Mouse (Mus musculus): Measurements from ENCODE around the gene Thra. TPM values are rescaled to one million over a fixed set of nuclear protein-coding genes. Genes with fewer than 3 reads are reported as not detected.

Thra gene
- polyA plus RNA-seq, 1 experiment from 2014 or later, result 93.5 TPM

GRCm38 (mm10) chr11:98747804-98748505, 7.5 kb downstream of the Thra start:
- Histone ChIP-seq H3K27ac (peak overlapping the region; percentile 95), H3K27me3 (no peaks in the 10 kb centered on the region), H3K4me1 (peaks cover 98% of the 10 kb centered on the region), H3K36me3 (ENCODE audit: poor library complexity, severe bottlenecking) (peaks cover 5% of the 10 kb centered on the region; the same call in 1 of the 2 replicates), H3K4me2 (peak overlapping the region; percentile 88), H3K9me3 (replicated peaks) (no peaks in the 10 kb centered on the region), H3K4me3 (peak overlapping the region; percentile 28), H3K9ac (peak overlapping the region; percentile 69)
- ATAC-seq, result no peak
- 18% methylated on average over 6 of the region's 6 CpGs for WGBS

- peaks cover 13% of the 10 kb centered on the region for H3K36me3 ChIP-seq (ENCODE audit: poor library complexity, severe bottlenecking)
- peak overlapping the region; percentile 28 for H3K4me3 ChIP-seq
- no peaks in the 10 kb centered on the region for H3K27me3 ChIP-seq
- ATAC-seq, result peak; percentile 48
- peak overlapping the region; percentile 69 for H3K9ac ChIP-seq
- peak overlapping the region; percentile 88 for H3K4me2 ChIP-seq
- peak overlapping the region; percentile 95 for H3K27ac ChIP-seq
- peaks cover 96% of the 10 kb centered on the region for H3K4me1 ChIP-seq
- WGBS, result 12% methylated on average over 15 of the region's 15 CpGs
- H3K9me3 ChIP-seq (replicated peaks), result no peaks in the 10 kb centered on the region
Measured at GRCm38 (mm10) chr11:98748506-98749416, 8.3 kb downstream of the Thra start.

- Histone ChIP-seq H3K9ac (peak overlapping the region; percentile 69), H3K4me1 (peaks cover 96% of the 10 kb centered on the region), H3K4me2 (peak overlapping the region; percentile 88), H3K9me3 (replicated peaks) (no peaks in the 10 kb centered on the region), H3K27ac (peak overlapping the region; percentile 95), H3K27me3 (no peaks in the 10 kb centered on the region), H3K4me3 (peak overlapping the region; percentile 28), H3K36me3 (ENCODE audit: poor library complexity, severe bottlenecking) (peaks cover 19% of the 10 kb centered on the region)
- 0 out of 2 replicates have a peak, but pooled peaks have one; percentile 29 for ATAC-seq
- 6% methylated on average over 5 of the region's 5 CpGs for WGBS
Measured at GRCm38 (mm10) chr11:98749716-98750115, 9.3 kb downstream of the Thra start.

GRCm38 (mm10) chr11:98750351-98751201, 10.1 kb downstream of the Thra start:
- peaks cover 24% of the 10 kb centered on the region for H3K36me3 ChIP-seq (ENCODE audit: poor library complexity, severe bottlenecking)
- H3K4me2 ChIP-seq, result peak overlapping the region; percentile 88
- H3K9me3 ChIP-seq (replicated peaks), result no peaks in the 10 kb centered on the region
- peak overlapping the region; percentile 95 for H3K27ac ChIP-seq
- H3K4me3 ChIP-seq, result peak overlapping the region; percentile 17
- peak; percentile 44 for ATAC-seq
- no peaks in the 10 kb centered on the region for H3K27me3 ChIP-seq
- 13% methylated on average over 16 of the region's 17 CpGs for WGBS
- H3K9ac ChIP-seq, result peak overlapping the region; percentile 69
- H3K4me1 ChIP-seq, result peaks cover 92% of the 10 kb centered on the region

GRCm38 (mm10) chr11:98751221-98751782, 10.9 kb downstream of the Thra start:
- peak; percentile 20; the same call in 1 of the 2 replicates for ATAC-seq
- peaks cover 89% of the 10 kb centered on the region for H3K4me1 ChIP-seq
- no peaks in the 10 kb centered on the region for H3K9me3 ChIP-seq (replicated peaks)
- H3K9ac ChIP-seq, result peak overlapping the region; percentile 69
- peak overlapping the region; percentile 88 for H3K4me2 ChIP-seq
- H3K27ac ChIP-seq, result peak overlapping the region; percentile 95
- H3K36me3 ChIP-seq (ENCODE audit: poor library complexity, severe bottlenecking), result peaks cover 30% of the 10 kb centered on the region
- 15% methylated on average over 6 of the region's 6 CpGs for WGBS
- H3K4me3 ChIP-seq, result peak overlapping the region; percentile 17
- no peaks in the 10 kb centered on the region for H3K27me3 ChIP-seq

- H3K9ac ChIP-seq, result peak overlapping the region; percentile 8; the same call in 1 of the 2 replicates
- peaks cover 43% of the 10 kb centered on the region for H3K36me3 ChIP-seq (ENCODE audit: poor library complexity, severe bottlenecking)
- H3K4me3 ChIP-seq, result no peak overlapping the region
- H3K27ac ChIP-seq, result peak overlapping the region; percentile 95
- ATAC-seq, result no peak
- H3K27me3 ChIP-seq, result no peaks in the 10 kb centered on the region
- H3K4me1 ChIP-seq, result peaks cover 78% of the 10 kb centered on the region
- 88% methylated on average over 10 of the region's 10 CpGs for WGBS
- no peaks in the 10 kb centered on the region for H3K9me3 ChIP-seq (replicated peaks)
- no peak overlapping the region for H3K4me2 ChIP-seq
Measured at GRCm38 (mm10) chr11:98752562-98753140, 12.2 kb downstream of the Thra start.

GRCm38 (mm10) chr11:98753264-98753663, 12.8 kb downstream of the Thra start:
- Histone ChIP-seq H3K9me3 (replicated peaks) (no peaks in the 10 kb centered on the region), H3K27ac (no peak overlapping the region), H3K4me3 (no peak overlapping the region), H3K36me3 (ENCODE audit: poor library complexity, severe bottlenecking) (peaks cover 47% of the 10 kb centered on the region), H3K9ac (peak overlapping the region; percentile 9; the same call in 1 of the 2 replicates), H3K4me2 (no peak overlapping the region), H3K4me1 (peaks cover 71% of the 10 kb centered on the region), H3K27me3 (no peaks in the 10 kb centered on the region)
- no peak for ATAC-seq
- WGBS, result 92% methylated on average over 5 of the region's 5 CpGs

GRCm38 (mm10) chr11:98754151-98754620, 13.7 kb downstream of the Thra start:
- no peaks in the 10 kb centered on the region for H3K9me3 ChIP-seq (replicated peaks)
- no peak overlapping the region for H3K4me2 ChIP-seq
- H3K27ac ChIP-seq, result peak overlapping the region; percentile 2
- WGBS, result 75% methylated on average over 9 of the region's 9 CpGs
- H3K9ac ChIP-seq, result no peak overlapping the region
- no peak overlapping the region for H3K4me3 ChIP-seq
- peaks cover 62% of the 10 kb centered on the region for H3K4me1 ChIP-seq
- no peak for ATAC-seq
- no peaks in the 10 kb centered on the region for H3K27me3 ChIP-seq
- H3K36me3 ChIP-seq (ENCODE audit: poor library complexity, severe bottlenecking), result peaks cover 54% of the 10 kb centered on the region

GRCm38 (mm10) chr11:98754621-98755181, 14.3 kb downstream of the Thra start:
- Histone ChIP-seq H3K9me3 (replicated peaks) (no peaks in the 10 kb centered on the region), H3K27ac (peak overlapping the region; percentile 2; the same call in 1 of the 2 replicates), H3K27me3 (no peaks in the 10 kb centered on the region), H3K4me3 (no peak overlapping the region), H3K4me2 (no peak overlapping the region), H3K4me1 (peaks cover 57% of the 10 kb centered on the region), H3K36me3 (ENCODE audit: poor library complexity, severe bottlenecking) (peaks cover 54% of the 10 kb centered on the region), H3K9ac (no peak overlapping the region)
- 0 out of 2 replicates have a peak, but pooled peaks have one; percentile 1 for ATAC-seq
- WGBS, result 21% methylated on average over 7 of the region's 7 CpGs

GRCm38 (mm10) chr11:98755726-98756380, 15.4 kb downstream of the Thra start:
- Histone ChIP-seq H3K9me3 (replicated peaks) (no peaks in the 10 kb centered on the region), H3K4me3 (no peak overlapping the region), H3K36me3 (ENCODE audit: poor library complexity, severe bottlenecking) (peaks cover 66% of the 10 kb centered on the region), H3K27me3 (no peaks in the 10 kb centered on the region), H3K9ac (no peak overlapping the region), H3K4me2 (no peak overlapping the region), H3K27ac (no peak overlapping the region), H3K4me1 (peaks cover 46% of the 10 kb centered on the region)
- ATAC-seq, result no peak
- WGBS, result 96% methylated on average over 6 of the region's 6 CpGs
